Mouse (Mus musculus): ENCODE measurements at regions not wholly inside any gene's neighbourhood (a gene's known extent, or its start where the extent isn't known, plus 50 kb on each side); places are given as distances from the start of the nearest gene placed in this dataset.
A peak's percentile ranks its signal among the peaks of the same experiment; 100 is the strongest.

GRCm38 (mm10) chr1:133549816-133550215, 60.3 kb downstream of the Snrpe start:
- no peak for DNase-seq

- DNase-seq = no peak
Measured at GRCm38 (mm10) chr1:133548971-133549370, 61.1 kb downstream of the Snrpe start.

GRCm38 (mm10) chr1:133547541-133547940, 62.5 kb downstream of the Snrpe start:
- no peak for DNase-seq

GRCm38 (mm10) chr1:133544996-133545395, 65.1 kb downstream of the Snrpe start:
- DNase-seq = no peak

- DNase-seq = no peak
Measured at GRCm38 (mm10) chr1:133543751-133544150, 66.3 kb downstream of the Snrpe start.

- DNase-seq = no peak
Measured at GRCm38 (mm10) chr1:133541996-133542775, 67.9 kb downstream of the Snrpe start.

- no peak for DNase-seq
Measured at GRCm38 (mm10) chr1:133530698-133531097, 79.4 kb downstream of the Snrpe start.

GRCm38 (mm10) chr1:133529817-133530216, 80.3 kb downstream of the Snrpe start:
- no peak for DNase-seq

- no peak for DNase-seq
Measured at GRCm38 (mm10) chr1:133527651-133528385, 82.3 kb downstream of the Snrpe start.

- no peak for DNase-seq
Measured at GRCm38 (mm10) chr1:133522825-133523224, 87.3 kb downstream of the Snrpe start.

- DNase-seq = no peak
Measured at GRCm38 (mm10) chr1:133520652-133521051, 89.4 kb downstream of the Snrpe start.

- no peak for DNase-seq
Measured at GRCm38 (mm10) chr1:133517020-133517419, 92.8 kb upstream of the Sox13 start.

GRCm38 (mm10) chr1:133504116-133504515, 79.9 kb upstream of the Sox13 start:
- no peak for DNase-seq

GRCm38 (mm10) chr1:133503336-133503735, 79.2 kb upstream of the Sox13 start:
- no peak for DNase-seq

GRCm38 (mm10) chr1:133501016-133501415, 76.8 kb upstream of the Sox13 start:
- no peak for DNase-seq

- DNase-seq = peak; percentile 24
Measured at GRCm38 (mm10) chr1:133492986-133493741, 69.0 kb upstream of the Sox13 start.

GRCm38 (mm10) chr1:133492291-133492985, 68.3 kb upstream of the Sox13 start:
- DNase-seq = no peak

GRCm38 (mm10) chr1:133491857-133492290, 67.7 kb upstream of the Sox13 start:
- DNase-seq = no peak

- no peak for DNase-seq
Measured at GRCm38 (mm10) chr1:133487171-133487901, 63.2 kb upstream of the Sox13 start.

- no peak for DNase-seq
Measured at GRCm38 (mm10) chr1:133486370-133486769, 62.2 kb upstream of the Sox13 start.

- no peak for DNase-seq
Measured at GRCm38 (mm10) chr1:133482891-133483290, 58.7 kb upstream of the Sox13 start.

- no peak for DNase-seq
Measured at GRCm38 (mm10) chr1:133474546-133474945, 50.4 kb upstream of the Sox13 start.
